Mouse (Mus musculus): ENCODE measurements around the gene Terf2.
A peak's percentile ranks its signal among the peaks of the same experiment; 100 is the strongest.

Gene Terf2

GRCm38 (mm10) chr8:107114150-107115007, 18.0 kb upstream of the Terf2 start:
- no peak for DNase-seq (ENCODE audit: low read depth, low spot score)

GRCm38 (mm10) chr8:107113209-107113608, 16.9 kb upstream of the Terf2 start:
- DNase-seq (ENCODE audit: low read depth, low spot score): peak; percentile 72

- no peak for DNase-seq (ENCODE audit: low read depth, low spot score)
Observed at GRCm38 (mm10) chr8:107111340-107112105, 15.2 kb upstream of the Terf2 start.

- peak; percentile 87 for DNase-seq (ENCODE audit: low read depth, low spot score)
Observed at GRCm38 (mm10) chr8:107110629-107111330, 14.4 kb upstream of the Terf2 start.

GRCm38 (mm10) chr8:107109816-107110435, 13.6 kb upstream of the Terf2 start:
- DNase-seq (ENCODE audit: low read depth, low spot score): peak; percentile 73

DNA sequence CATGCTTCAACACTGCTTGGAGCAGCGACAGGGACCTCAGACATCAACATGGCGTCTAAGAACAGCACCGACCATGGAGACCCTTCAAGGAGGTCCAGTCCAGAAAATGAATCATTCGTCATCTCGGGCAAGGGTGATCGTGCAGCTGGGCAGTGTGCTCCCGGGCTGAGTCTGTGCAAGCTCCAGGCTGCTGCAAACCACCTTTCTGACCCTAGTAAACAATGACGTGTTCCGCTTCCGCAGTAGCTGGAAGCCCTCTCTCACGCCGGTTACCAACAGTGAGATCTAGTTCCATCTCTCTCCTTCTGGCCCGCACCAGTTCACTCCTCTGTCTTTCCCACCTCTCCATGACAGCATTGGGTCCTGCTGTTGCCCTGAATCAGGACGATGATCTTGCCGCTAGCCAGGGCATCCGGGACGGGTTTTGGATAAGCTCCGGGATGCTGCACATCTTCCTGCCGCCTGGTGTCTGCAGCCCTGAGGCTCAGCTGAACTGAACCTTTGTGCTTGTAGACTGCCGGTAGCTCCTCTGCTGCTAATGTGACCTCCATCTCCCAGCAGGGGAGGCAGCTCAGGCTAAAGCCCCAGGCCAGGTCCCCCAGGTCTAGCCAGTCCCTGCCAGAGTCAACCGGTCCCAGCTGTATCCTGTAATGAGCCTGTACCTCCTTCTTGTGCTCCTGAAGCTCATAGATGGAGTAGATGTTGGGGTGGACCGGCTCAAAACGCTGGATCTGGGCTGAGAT, 12.8 kb upstream of the Terf2 start:
- DNase-seq (ENCODE audit: low read depth, low spot score): peak; percentile 99

DNA sequence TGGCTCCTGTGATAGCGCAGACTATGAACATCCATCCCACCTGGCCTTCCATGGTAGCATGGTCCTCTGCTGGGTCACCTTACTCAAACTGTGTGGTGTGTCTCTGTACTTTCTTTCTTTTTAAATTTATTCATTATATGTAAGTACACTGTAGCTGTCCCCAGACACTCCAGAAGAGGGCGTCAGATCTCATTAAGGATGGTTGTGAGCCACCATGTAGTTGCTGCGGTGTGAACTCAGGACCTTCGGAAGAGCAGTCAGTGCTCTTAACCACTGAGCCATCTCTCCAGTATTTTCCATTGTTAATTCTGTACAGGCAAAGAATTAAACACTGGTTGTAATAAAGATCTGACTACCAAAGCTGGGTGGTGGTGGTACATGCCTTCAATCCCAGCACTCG, 11.7 kb upstream of the Terf2 start:
- DNase-seq (ENCODE audit: low read depth, low spot score): peak; percentile 66

DNA sequence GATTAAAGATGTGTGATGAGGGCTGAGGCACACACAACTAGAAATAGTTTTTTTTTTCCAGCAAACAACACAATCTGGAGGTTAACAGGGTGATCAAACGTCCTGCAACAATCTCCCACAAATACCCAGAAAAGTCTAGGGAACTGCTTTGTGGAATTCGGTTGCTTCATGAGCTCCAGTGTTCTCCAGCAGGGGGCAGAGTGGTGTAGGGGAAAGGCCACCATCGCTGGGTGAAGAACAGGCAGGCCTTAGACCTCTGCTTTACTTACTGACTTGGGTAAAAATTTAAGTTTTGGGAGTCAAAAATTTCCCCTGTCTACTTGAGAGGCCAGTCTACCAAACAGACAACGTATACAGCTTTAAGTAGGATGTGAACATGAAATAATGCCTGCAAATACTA, 8.2 kb upstream of the Terf2 start:
- DNase-seq (ENCODE audit: low read depth, low spot score): peak; percentile 88

- no peak for DNase-seq (ENCODE audit: low read depth, low spot score)
Observed at GRCm38 (mm10) chr8:107100635-107101034, 4.3 kb upstream of the Terf2 start.

DNA sequence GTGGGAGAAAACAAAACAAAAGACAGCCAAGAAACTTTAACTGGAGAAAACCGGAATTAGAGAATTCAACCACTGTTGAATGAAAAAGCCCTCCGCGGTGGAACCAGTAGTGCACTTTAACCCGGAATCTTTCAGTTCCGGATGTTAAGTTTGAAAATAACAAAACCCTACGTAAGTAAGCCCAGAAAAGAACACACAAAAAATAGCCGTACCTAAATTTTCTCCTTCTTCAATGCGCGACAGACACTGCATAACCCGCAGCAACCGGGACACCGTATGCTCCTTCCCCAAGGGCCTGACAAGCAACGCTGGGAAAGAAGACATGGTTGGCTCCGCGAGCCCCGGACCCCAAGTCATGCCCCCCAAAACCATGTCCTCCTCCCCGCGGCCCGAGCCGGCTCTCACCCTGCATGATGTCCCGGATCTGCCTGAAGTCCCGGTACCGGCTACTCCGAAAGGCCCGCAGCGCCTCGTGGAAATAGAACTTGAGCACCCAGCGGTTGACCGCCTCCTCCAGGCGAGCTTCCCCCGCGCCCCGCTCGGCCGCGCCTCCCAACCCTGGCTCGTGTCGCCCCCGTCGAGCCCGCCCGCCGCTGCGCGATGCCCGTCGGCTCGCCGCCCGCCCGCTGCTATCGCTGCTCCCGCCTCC, 506 bp downstream of the Terf2 start:
- peak; percentile 52 for DNase-seq (ENCODE audit: low read depth, low spot score)

- DNase-seq (ENCODE audit: low read depth, low spot score): no peak
Observed at GRCm38 (mm10) chr8:107090531-107090930, 5.8 kb downstream of the Terf2 start.

DNA sequence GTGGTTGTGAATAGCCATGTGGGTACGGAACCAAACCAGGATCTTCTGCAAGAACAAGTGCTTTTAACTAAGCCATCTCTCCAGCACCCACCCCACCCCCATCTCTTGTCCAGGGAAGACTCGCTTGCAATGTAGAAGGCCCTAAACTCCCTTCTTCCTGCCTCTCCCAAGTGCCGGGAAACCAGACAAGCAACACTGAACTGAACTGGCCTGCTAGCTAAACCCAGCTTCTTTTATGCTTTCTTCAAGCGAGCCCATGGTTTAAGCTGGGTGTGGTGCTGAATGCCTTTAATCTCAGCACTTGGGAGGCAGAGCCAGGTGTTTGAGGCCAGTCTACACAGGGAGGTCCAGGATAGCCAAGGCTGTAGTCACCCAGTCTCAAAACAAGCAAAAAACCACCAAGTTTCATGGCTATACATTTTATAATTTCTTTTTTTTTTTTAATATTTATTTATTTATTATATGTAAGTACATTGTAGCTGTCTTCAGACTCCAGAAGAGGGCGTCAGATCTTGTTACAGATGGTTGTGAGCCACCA, 7.8 kb downstream of the Terf2 start:
- peak; percentile 78 for DNase-seq (ENCODE audit: low read depth, low spot score)

DNA sequence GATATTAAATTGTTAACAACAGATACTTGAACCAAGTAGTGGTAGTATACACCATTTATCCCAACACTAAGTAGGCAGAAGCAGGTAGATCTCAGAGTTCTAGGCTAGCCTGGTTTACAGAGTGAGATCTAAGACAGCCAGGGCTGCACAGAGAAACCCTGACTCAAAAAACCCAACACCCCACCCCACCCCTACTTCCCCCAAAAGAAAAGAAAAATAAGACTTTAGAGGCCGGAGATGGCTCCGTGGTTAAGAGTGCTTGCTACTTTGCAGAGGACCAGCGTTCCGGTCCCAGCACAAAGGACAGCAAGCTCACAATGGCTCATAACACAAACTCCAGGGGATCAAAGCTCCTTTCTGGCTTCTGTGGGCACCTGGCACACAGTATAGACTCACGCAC, 10.3 kb downstream of the Terf2 start:
- no peak for DNase-seq (ENCODE audit: low read depth, low spot score)

DNA sequence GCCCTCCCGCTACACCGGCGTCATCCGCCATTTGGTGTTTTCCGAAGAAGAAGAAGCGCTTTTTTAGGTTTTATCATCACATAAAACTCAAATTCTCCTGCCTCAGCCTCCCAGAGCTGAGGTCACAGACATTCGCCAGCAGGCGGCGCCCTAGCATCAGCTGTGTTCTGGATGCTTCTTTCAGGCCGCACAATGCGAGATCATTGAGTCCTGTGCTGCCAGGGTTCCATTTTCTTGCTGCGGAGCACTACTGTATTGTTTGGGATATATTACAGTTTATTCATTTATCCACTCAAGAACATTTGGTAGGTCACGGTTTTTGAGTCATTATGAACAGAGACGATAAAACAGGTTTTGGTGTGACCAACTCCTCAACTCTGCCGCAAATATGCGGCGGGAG, 11.0 kb downstream of the Terf2 start:
- peak; percentile 83 for DNase-seq (ENCODE audit: low read depth, low spot score)

DNA sequence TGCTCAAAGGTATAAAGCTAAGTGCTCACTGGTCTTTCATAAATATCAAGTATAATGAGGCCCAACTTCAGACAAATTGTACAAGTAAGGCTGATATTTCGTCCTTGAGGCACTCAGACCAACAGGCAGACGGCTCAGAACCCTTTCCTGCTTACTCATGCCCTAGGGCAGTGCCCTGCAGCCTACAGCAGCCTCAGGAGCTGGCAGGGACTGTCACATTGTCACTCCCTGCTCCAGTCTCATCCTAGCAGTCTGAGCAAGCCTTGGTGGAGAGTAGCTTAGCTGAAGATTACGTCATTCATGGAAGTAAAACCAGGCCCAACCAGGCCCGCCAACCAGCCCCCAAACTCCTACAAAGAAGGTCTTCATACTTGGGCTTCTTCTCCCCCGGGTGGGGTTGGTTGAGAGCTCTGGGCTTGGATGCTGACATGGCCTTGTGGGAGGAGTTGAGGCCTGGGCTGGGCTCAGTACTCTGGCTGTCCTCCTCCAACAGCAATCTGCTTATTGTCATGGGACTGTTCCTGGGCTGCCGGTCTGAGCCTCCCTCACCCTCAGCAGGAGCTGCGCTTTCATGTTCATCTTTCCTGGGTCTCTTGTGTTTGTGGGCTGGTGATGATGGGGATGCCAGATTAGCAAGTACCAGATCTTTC, 20.0 kb downstream of the Terf2 start:
- no peak for DNase-seq (ENCODE audit: low read depth, low spot score)

DNA sequence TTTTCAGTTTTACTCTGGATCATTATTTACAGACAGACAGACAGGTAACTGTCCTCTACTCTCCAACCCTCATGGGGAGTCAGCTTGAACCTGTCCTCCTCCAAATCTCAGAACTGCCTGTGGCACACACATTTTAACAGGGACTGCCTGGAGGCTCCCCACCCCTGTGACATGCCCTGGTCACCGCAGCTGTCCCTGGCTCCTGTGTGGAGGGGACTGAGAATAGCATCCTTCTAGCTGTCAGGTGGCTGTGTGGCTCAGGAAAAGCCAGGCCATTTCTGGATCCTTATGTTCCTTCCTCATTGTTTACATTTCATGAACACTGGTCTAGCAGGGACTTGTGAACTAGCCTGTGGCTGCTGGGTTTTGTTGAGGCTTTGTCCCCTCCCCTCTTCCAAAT, 22.2 kb downstream of the Terf2 start:
- no peak for DNase-seq (ENCODE audit: low read depth, low spot score)

GRCm38 (mm10) chr8:107073706-107074105, 22.6 kb downstream of the Terf2 start:
- peak; percentile 41 for DNase-seq (ENCODE audit: low read depth, low spot score)

DNA sequence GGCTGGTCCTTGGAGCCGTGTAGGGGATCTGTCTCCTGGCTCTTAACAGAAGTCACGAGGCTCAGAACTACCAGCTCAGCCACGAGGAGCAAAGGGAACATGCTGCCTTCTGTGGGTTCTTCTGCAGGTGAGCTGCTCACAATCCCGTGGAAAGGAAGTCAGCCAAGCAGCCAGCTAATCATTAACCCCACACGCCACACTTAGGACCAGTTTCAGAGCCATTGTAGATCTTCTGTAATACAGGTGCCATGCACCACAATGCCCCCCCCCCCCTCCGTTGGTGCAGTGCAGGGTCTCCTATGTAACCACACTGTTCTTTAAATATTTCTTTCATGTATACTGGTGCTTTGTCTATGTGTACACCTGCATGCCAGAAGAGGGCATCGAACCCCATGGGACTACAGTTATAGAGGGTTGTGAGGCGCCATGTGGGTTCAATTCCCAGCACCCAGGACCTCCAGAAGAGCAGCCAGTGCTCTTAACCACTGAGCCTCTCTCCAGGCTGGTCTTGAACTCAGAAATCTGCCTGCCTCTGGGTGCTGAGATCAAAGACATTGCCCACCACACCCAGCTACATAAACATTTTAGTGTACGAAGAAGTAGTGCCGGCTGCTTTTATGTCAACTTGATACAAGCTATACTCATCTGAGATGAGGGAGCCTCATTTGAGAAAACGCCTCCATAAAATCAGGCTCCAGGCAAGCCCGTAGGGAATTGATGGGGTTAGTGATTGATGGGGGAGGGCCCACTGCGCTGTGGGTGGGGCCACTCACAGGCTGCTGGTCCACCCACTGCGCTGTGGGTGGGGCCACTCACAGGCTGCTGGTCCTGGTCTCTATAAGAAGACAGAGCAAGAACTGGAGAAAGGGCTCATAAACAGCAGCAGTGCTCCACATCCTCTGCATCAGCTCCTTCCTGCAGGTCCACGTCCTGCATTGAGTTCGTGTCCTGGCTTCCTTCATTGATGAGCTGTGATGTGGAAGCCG, 30.5 kb downstream of the Terf2 start, which contains the start of gene Tmed6:
TSS of gene Tmed6 (minus strand) at position 134 of the 986 bp plus-strand sequence.
- peak; percentile 92 for DNase-seq (ENCODE audit: low read depth, low spot score)
